Mouse (Mus musculus) lung, postnatal 0 days (tissue): ENCODE results near the gene Tmem25.
"Not testable (repeated sequence)": the region's sequence is repeated elsewhere in the genome, so short reads cannot be mapped to it uniquely, and the experiment has no call there.

Experiments
- CTCF ChIP-seq: IDR thresholded peaks from 2 replicates; pipeline ENCODE4 v1.5.1; 2016; ENCODE audit warnings: antibody characterized with exemption, mild to moderate bottlenecking
- EP300 ChIP-seq: IDR thresholded peaks from 2 replicates; pipeline ENCODE4 v1.6.1; 2016; ENCODE audit warnings: antibody characterized with exemption, mild to moderate bottlenecking, control low read depth

GRCm38 (mm10) chr9:44768029-44768394 is 31.1 kb downstream of the Tmem25 start:
- not testable (repeated sequence) for TF ChIP-seq CTCF, EP300
